8 mouse cellular contexts compared by ENCODE assay signal in the genomic region with DNA sequence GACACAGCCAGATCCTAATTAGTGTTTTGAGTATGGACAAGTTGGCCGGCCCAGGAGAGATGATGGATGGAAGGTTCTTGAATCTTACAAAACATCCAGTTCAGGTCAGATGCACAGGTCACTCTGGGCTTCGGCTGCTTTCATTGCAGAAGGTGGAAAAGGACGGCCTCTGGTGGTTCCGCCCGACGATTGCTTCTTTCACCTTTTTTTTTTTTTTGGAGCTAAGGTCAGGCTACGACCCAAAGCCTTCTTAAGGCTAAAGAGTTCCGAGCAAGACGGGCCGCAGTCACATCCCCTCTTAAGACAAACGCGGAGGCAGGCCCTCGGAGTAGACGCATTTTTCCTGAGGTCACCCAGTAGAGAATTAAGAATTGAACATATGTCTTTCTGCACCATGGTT. TPM values are rescaled to one million over a fixed set of nuclear protein-coding genes. Genes with fewer than 3 reads are reported as not detected.
A peak's percentile ranks its signal among the peaks of the same experiment; 100 is the strongest.
DNase-seq lines count a peak whose midpoint lies in the region; ATAC-seq lines count a peak whose summit lies in the region.

No protein-coding gene starts in this region.

- H3K36me3 ChIP-seq in intestine, embryonic 16.5 days (ENCODE audit: control insufficient read depth, insufficient read depth, low read length) = no peaks in the 10 kb centered on the region
- peaks cover 26% of the 10 kb centered on the region for H3K36me3 ChIP-seq in liver, embryonic 15.5 days (replicated peaks)

- no peaks in the 10 kb centered on the region for H3K27me3 ChIP-seq in intestine, embryonic 16.5 days (replicated peaks; ENCODE audit: control insufficient read depth, insufficient read depth, low read length)
- H3K27me3 ChIP-seq in liver, embryonic 15.5 days = no peaks in the 10 kb centered on the region

- H3K9me3 ChIP-seq in intestine, embryonic 16.5 days (ENCODE audit: control insufficient read depth, low read length) = no peaks in the 10 kb centered on the region
- no peaks in the 10 kb centered on the region for H3K9me3 ChIP-seq in liver, embryonic 15.5 days (replicated peaks)

- peak overlapping the region; percentile 69 for H3K4me3 ChIP-seq in intestine, embryonic 16.5 days (ENCODE audit: low read length)
- peak overlapping the region; percentile 75 for H3K4me3 ChIP-seq in liver, embryonic 15.5 days (replicated peaks)

- peak overlapping the region; percentile 68 for H3K4me2 ChIP-seq in intestine, embryonic 16.5 days (ENCODE audit: low read depth, low read length)
- H3K4me2 ChIP-seq in liver, embryonic 15.5 days = peak overlapping the region; percentile 82

- peaks cover 15% of the 10 kb centered on the region for H3K4me1 ChIP-seq in intestine, embryonic 16.5 days (ENCODE audit: control insufficient read depth, insufficient read depth, low read length)
- H3K4me1 ChIP-seq in liver, embryonic 15.5 days (replicated peaks) = peaks cover 18% of the 10 kb centered on the region

- DNase-seq in adrenal gland, adult (ENCODE audit: inconsistent age in 2 of 2, low spot score in 1 of 2) = peak; percentile 78 to 88
- peak; percentile 32 for DNase-seq in embryo, embryonic 11.5 days (ENCODE audit: low read depth, low spot score)
- peak; percentile 93 for DNase-seq in heart, adult 11 months
- DNase-seq in neural tube, embryonic 10.5 days (ENCODE audit: extremely low spot score, low spot score) = peak; percentile 50
- DNase-seq in thymus, postnatal 25 days = peak; percentile 43

- WGBS in intestine, embryonic 16.5 days = under 1% methylated on average over 14 of the region's 14 CpGs
- WGBS in liver, embryonic 15.5 days (ENCODE audit: insufficient replicate concordance) = under 1% methylated on average over 14 of the region's 14 CpGs

- ATAC-seq in CD4-positive, CD25-positive, alpha-beta regulatory T cell, adult 4 months = peak; percentile 14
- ATAC-seq in intestine, embryonic 16.5 days = peak; percentile 72
- peak; percentile 23 for ATAC-seq in liver, embryonic 15.5 days (ENCODE audit: insufficient read depth)

- peak overlapping the region; percentile 81 for H3K27ac ChIP-seq in intestine, embryonic 16.5 days (ENCODE audit: low read length)
- H3K27ac ChIP-seq in liver, embryonic 15.5 days (replicated peaks) = peak overlapping the region; percentile 72

- peak overlapping the region; percentile 70 for H3K9ac ChIP-seq in intestine, embryonic 16.5 days (ENCODE audit: low read depth, low read length)
- H3K9ac ChIP-seq in liver, embryonic 15.5 days = peak overlapping the region; percentile 80

RNA-seq across cellular contexts. Expression of gene Poc1a, which starts 0.5 kb away (rescaled TPM):
- polyA plus RNA-seq in CD4-positive, CD25-positive, alpha-beta regulatory T cell, adult 4 months (2017; shearing (Covaris generic)) = 1 to 10 TPM; 2.3 to 8.0 TPM
- 27.0 and 29.1 TPM in 2 replicates for polyA plus RNA-seq in intestine, embryonic 16.5 days (2015; fragmentation: Nextera tagmentation; extraction: Ambion mirVana)
- 23.1 and 25.1 TPM in 2 replicates for polyA plus RNA-seq in liver, embryonic 15.5 days (2015; fragmentation: Nextera tagmentation; extraction: Ambion mirVana)

RNA-seq across cellular contexts. Expression of gene Alas1, which starts 31.9 kb away (rescaled TPM):
- 10 to 100 TPM; 43.4 to 74.4 TPM for polyA plus RNA-seq in CD4-positive, CD25-positive, alpha-beta regulatory T cell, adult 4 months (2017; shearing (Covaris generic))
- 129 and 131 TPM in 2 replicates for polyA plus RNA-seq in intestine, embryonic 16.5 days (2015; fragmentation: Nextera tagmentation; extraction: Ambion mirVana)
- 52.6 and 59.6 TPM in 2 replicates for polyA plus RNA-seq in liver, embryonic 15.5 days (2015; fragmentation: Nextera tagmentation; extraction: Ambion mirVana)

RNA-seq across cellular contexts. Expression of gene Tlr9, which starts 58.0 kb away (rescaled TPM):
- polyA plus RNA-seq in CD4-positive, CD25-positive, alpha-beta regulatory T cell, adult 4 months (2017; shearing (Covaris generic)) = not detected
- 0.04 and 0.05 TPM in 2 replicates for polyA plus RNA-seq in intestine, embryonic 16.5 days (2015; fragmentation: Nextera tagmentation; extraction: Ambion mirVana)
- polyA plus RNA-seq in liver, embryonic 15.5 days (2015; fragmentation: Nextera tagmentation; extraction: Ambion mirVana) = 0.03 and 0.07 TPM in 2 replicates

Comparison
In these comparisons a context has a peak if more than half of its experiments do, and no peak if none do; other contexts are left out.
1. Peak in every context shown above with its lines: DNase-seq, ATAC-seq, H3K4me3 ChIP-seq and H3K27ac ChIP-seq.
2. ATAC-seq: peak in every context shown above with its lines; median percentile 72 in intestine, embryonic 16.5 days; 23 in liver, embryonic 15.5 days; 14 in CD4-positive, CD25-positive, alpha-beta regulatory T cell, adult 4 months.
3. DNase-seq: peak in every context shown above with its lines; median percentile 93 in heart, adult 11 months; 83 in adrenal gland, adult; 50 in neural tube, embryonic 10.5 days; 43 in thymus, postnatal 25 days; 32 in embryo, embryonic 11.5 days.